Mouse (Mus musculus) effector memory CD4-positive, alpha-beta T cell, adult 7 months (primary cell): ENCODE results near the gene Vmn1r51. TPM values are rescaled to one million over a fixed set of nuclear protein-coding genes. Genes with fewer than 3 reads are reported as not detected.

Source experiments
- polyA plus RNA-seq: library from polyadenylated mRNA; unstranded; fragments of 100-300 nt; shearing (Covaris generic); gene quantifications from one replicate; pipeline ENCODE4 v1.2.1, GENCODE M21; 2017

Gene Vmn1r51
- not detected for polyA plus RNA-seq

DNA sequence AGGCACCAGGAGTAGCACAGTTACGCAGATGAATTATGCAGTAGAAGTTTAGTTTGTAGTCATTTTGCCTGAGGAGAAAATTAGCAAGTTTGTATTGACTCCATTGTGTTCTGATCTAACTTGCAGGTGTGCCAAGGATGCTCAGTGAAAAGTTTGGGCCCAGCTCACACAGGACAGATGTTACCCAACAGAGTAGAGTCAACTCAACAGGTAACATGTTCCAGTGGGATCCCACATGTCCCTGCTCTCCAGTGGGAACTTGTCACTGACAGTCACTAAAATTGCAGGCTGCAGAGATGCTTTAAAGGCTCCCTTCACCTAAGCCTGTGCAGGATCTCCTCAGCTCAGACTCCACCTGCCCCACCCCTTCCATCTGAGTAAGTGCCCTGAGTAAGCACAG is at the start of gene Vmn1r51:
Gene Vmn1r51, plus strand, starts transcription at position 301 of the 400 bp plus-strand sequence.

DNA sequence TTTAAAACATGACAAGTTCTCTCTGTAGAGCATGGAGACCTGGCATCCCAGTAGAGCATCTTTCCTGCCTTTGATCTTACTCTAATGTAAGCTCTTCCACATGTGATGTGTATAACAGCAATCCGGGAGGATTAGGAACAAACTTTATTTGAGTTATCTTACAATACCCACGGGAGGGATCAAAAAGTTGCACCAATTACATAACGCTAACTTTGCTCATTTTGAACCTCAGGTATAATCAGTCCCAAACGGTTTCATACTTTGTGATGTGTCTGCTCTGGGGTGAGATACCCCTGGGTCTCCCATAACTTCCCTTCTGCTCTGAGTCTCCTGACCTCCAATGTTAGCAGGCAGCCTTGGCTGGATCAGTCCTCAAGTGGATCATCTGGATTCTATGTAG is 44.0 kb upstream of the Vmn1r51 start, which contains the start of gene Vmn1r49:
Gene Vmn1r49, minus strand, starts transcription at position 101 of the 400 bp plus-strand sequence.

DNA sequence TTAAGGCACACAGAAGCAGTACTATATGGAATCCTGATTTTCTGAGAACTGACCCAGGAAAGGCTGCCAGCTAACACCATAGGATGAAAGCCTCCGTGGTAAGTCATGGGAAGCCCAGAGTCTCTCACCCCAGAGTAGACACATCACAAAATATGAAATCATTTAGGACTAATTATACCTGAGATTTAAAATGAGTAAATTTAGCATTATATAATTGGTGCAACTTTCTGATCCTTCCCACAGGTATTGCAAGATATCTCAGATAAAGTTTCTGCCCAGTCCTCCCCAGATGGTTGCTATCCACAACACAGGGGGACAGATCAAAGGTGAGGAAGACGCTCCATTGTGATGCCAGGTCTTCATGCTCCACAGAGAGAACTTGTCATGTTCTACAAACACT is 21.3 kb upstream of the Vmn1r51 start, which contains the start of gene Vmn1r50:
Gene Vmn1r50, plus strand, starts transcription at position 301 of the 400 bp plus-strand sequence.

DNA sequence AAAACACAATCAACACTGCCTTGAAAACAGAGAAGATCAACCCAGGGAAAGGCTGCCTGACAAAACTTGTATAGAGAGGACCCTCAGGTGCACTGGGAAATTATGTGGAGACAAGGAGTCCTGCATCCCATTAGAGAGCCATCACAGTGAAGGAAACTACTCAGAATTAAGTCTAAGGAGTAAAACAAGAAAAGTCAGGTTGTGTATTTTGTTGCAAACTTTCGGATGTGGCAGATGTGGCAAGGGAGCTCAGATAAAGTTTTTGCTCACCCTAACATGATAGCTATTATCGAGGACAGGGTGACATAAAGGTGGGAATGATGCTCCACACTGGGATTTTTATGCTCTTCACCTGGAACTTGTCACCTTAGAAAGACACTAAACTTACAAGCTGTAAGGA is 52.1 kb downstream of the Vmn1r51 start, which contains the start of gene Vmn1r52:
Gene Vmn1r52, plus strand, starts transcription at position 301 of the 400 bp plus-strand sequence.

Other genes with a start within 250 kb of the Vmn1r51 start
- gene Vmn1r42, start 246.2 kb upstream of the Vmn1r51 start, polyA plus RNA-seq: not detected
- gene Vmn1r43, start 246.2 kb upstream of the Vmn1r51 start, polyA plus RNA-seq: not detected
- gene Vmn1r44, start 238.9 kb upstream of the Vmn1r51 start, polyA plus RNA-seq: not detected
- 0.29 TPM for gene Vmn1r45, start 182.0 kb upstream of the Vmn1r51 start, polyA plus RNA-seq
- gene Vmn1r46, start 153.3 kb upstream of the Vmn1r51 start, polyA plus RNA-seq: 0.13 TPM
- not detected for gene Vmn1r47, start 106.4 kb upstream of the Vmn1r51 start, polyA plus RNA-seq
- not detected for gene Vmn1r48, start 85.8 kb upstream of the Vmn1r51 start, polyA plus RNA-seq
- 0.22 TPM for gene Vmn1r49, start 44.1 kb upstream of the Vmn1r51 start, polyA plus RNA-seq
- gene Vmn1r50, start 21.2 kb upstream of the Vmn1r51 start, polyA plus RNA-seq: not detected
- not detected for gene Vmn1r52, start 52.2 kb downstream of the Vmn1r51 start, polyA plus RNA-seq
- not detected for gene V1ra8, start 80.2 kb downstream of the Vmn1r51 start, polyA plus RNA-seq
- gene Vmn1r53, start 101.8 kb downstream of the Vmn1r51 start, polyA plus RNA-seq: not detected
- gene Vmn1r54, start 123.7 kb downstream of the Vmn1r51 start, polyA plus RNA-seq: not detected
- gene BC048671, start 178.6 kb downstream of the Vmn1r51 start, polyA plus RNA-seq: not detected
- gene Chst13, start 202.6 kb downstream of the Vmn1r51 start, polyA plus RNA-seq: not detected
- not detected for gene Uroc1, start 210.7 kb downstream of the Vmn1r51 start, polyA plus RNA-seq
- gene Zxdc, start 246.9 kb downstream of the Vmn1r51 start, polyA plus RNA-seq: 31.0 TPM